Mouse (Mus musculus): ENCODE results near the gene Krtap7-1. TPM values are rescaled to one million over a fixed set of nuclear protein-coding genes. Genes with fewer than 3 reads are reported as not detected.

The Krtap7-1 gene
- polyA plus RNA-seq, 1 experiment from 2014 or later = 0.45 TPM

DNA sequence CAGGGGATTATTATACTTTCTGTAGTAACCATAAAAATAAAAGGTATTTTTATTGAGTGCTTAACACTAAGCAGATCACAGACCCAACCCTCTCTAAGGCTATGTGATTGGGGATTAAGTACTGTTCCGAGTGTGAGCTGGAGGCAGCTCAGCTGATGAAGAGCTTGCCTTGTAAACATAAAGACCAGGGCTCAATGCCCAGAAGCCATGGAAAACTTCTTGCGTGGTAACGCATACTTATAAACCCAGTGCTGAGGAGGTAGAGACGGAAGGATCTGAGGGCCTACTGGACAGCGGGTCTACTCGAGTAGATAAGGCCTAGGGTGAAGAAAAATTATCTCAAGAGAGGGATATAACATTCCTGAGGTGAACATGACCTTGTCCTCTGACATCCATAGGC, 12.0 kb upstream of the Krtap7-1 start:
- H3K4me1 ChIP-seq (ENCODE audit: control insufficient read depth, insufficient read depth, low read depth, low read length) = no peaks in the 10 kb centered on the region
- ATAC-seq = peak; percentile 62
- H3K27ac ChIP-seq (ENCODE audit: low read depth, low read length) = no peak overlapping the region
- H3K9ac ChIP-seq (ENCODE audit: low read depth, low read length) = no peak overlapping the region
- H3K36me3 ChIP-seq (ENCODE audit: control insufficient read depth, insufficient read depth, low read length) = no peaks in the 10 kb centered on the region
- no peaks in the 10 kb centered on the region for H3K27me3 ChIP-seq (replicated peaks; ENCODE audit: control insufficient read depth, insufficient read depth, low read length)
- no peak overlapping the region for H3K4me3 ChIP-seq (ENCODE audit: low read length)
- 86% methylated on average over 6 of the region's 6 CpGs for WGBS
- no peaks in the 10 kb centered on the region; the same call in 1 of the 2 replicates for H3K9me3 ChIP-seq (ENCODE audit: control insufficient read depth, low read length)
- no peak overlapping the region for H3K4me2 ChIP-seq (ENCODE audit: low read length)

- H3K27me3 ChIP-seq (replicated peaks; ENCODE audit: control insufficient read depth, insufficient read depth, low read length) = no peaks in the 10 kb centered on the region
- no peak overlapping the region for H3K4me2 ChIP-seq (ENCODE audit: low read length)
- no peaks in the 10 kb centered on the region for H3K36me3 ChIP-seq (ENCODE audit: control insufficient read depth, insufficient read depth, low read length)
- H3K9me3 ChIP-seq (ENCODE audit: control insufficient read depth, low read length) = no peaks in the 10 kb centered on the region
- ATAC-seq = no peak
- H3K27ac ChIP-seq (ENCODE audit: low read depth, low read length) = no peak overlapping the region
- WGBS = 60% methylated on average over 9 of the region's 9 CpGs
- peaks cover 4% of the 10 kb centered on the region; the same call in 1 of the 2 replicates for H3K4me1 ChIP-seq (ENCODE audit: control insufficient read depth, insufficient read depth, low read depth, low read length)
- no peak overlapping the region for H3K4me3 ChIP-seq (ENCODE audit: low read length)
- H3K9ac ChIP-seq (ENCODE audit: low read depth, low read length) = no peak overlapping the region
Observed at GRCm38 (mm10) chr16:89517635-89518034, 9.5 kb upstream of the Krtap7-1 start.

DNA sequence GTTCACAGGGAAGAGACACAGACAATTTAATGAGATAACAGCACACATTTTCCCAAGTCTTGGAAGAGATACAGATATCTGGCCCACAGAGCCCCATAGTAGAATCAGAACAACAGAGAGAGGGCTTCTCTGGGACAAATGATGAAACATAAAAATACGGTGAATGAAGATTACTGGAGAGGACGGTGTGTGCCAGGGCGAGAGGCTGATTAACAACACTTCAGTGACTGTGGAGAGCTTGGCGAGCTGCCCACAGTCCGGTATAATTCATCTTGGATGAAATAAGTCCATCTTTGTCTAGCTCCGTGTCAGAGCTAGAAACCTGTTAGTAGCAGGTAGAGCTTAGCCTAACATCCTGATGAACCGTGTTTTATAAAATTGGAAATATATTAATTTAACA, 5.3 kb upstream of the Krtap7-1 start:
- no peak overlapping the region for H3K27ac ChIP-seq (ENCODE audit: low read depth, low read length)
- H3K4me2 ChIP-seq (ENCODE audit: low read length) = no peak overlapping the region
- peaks cover 4% of the 10 kb centered on the region; the same call in 1 of the 2 replicates for H3K4me1 ChIP-seq (ENCODE audit: control insufficient read depth, insufficient read depth, low read depth, low read length)
- H3K9ac ChIP-seq (ENCODE audit: low read depth, low read length) = no peak overlapping the region
- WGBS = 44% methylated on average over 7 of the region's 7 CpGs
- H3K4me3 ChIP-seq (ENCODE audit: low read length) = no peak overlapping the region
- no peaks in the 10 kb centered on the region for H3K27me3 ChIP-seq (replicated peaks; ENCODE audit: control insufficient read depth, insufficient read depth, low read length)
- no peaks in the 10 kb centered on the region for H3K36me3 ChIP-seq (ENCODE audit: control insufficient read depth, insufficient read depth, low read length)
- H3K9me3 ChIP-seq (ENCODE audit: control insufficient read depth, low read length) = no peaks in the 10 kb centered on the region
- peak; percentile 38; the same call in 1 of the 2 replicates for ATAC-seq

GRCm38 (mm10) chr16:89503571-89503970, 4.6 kb downstream of the Krtap7-1 start:
- H3K9me3 ChIP-seq (ENCODE audit: control insufficient read depth, low read length) = no peaks in the 10 kb centered on the region
- no peak overlapping the region for H3K4me3 ChIP-seq (ENCODE audit: low read length)
- H3K9ac ChIP-seq (ENCODE audit: low read depth, low read length) = no peak overlapping the region
- H3K27ac ChIP-seq (ENCODE audit: low read depth, low read length) = no peak overlapping the region
- H3K4me2 ChIP-seq (ENCODE audit: low read length) = no peak overlapping the region
- H3K36me3 ChIP-seq (ENCODE audit: control insufficient read depth, insufficient read depth, low read length) = no peaks in the 10 kb centered on the region
- no peak for ATAC-seq
- H3K4me1 ChIP-seq (ENCODE audit: control insufficient read depth, insufficient read depth, low read depth, low read length) = no peaks in the 10 kb centered on the region
- 76% methylated on average over 2 of the region's 2 CpGs for WGBS
- H3K27me3 ChIP-seq (replicated peaks; ENCODE audit: control insufficient read depth, insufficient read depth, low read length) = no peaks in the 10 kb centered on the region

GRCm38 (mm10) chr16:89501870-89502269, 6.3 kb downstream of the Krtap7-1 start:
- H3K4me1 ChIP-seq (ENCODE audit: control insufficient read depth, insufficient read depth, low read depth, low read length) = no peaks in the 10 kb centered on the region
- H3K9ac ChIP-seq (ENCODE audit: low read depth, low read length) = no peak overlapping the region
- H3K27ac ChIP-seq (ENCODE audit: low read depth, low read length) = no peak overlapping the region
- H3K9me3 ChIP-seq (ENCODE audit: control insufficient read depth, low read length) = no peaks in the 10 kb centered on the region
- H3K27me3 ChIP-seq (replicated peaks; ENCODE audit: control insufficient read depth, insufficient read depth, low read length) = no peaks in the 10 kb centered on the region
- 89% methylated on average over 5 of the region's 5 CpGs for WGBS
- H3K36me3 ChIP-seq (ENCODE audit: control insufficient read depth, insufficient read depth, low read length) = no peaks in the 10 kb centered on the region
- no peak overlapping the region for H3K4me3 ChIP-seq (ENCODE audit: low read length)
- H3K4me2 ChIP-seq (ENCODE audit: low read length) = no peak overlapping the region
- ATAC-seq = no peak

DNA sequence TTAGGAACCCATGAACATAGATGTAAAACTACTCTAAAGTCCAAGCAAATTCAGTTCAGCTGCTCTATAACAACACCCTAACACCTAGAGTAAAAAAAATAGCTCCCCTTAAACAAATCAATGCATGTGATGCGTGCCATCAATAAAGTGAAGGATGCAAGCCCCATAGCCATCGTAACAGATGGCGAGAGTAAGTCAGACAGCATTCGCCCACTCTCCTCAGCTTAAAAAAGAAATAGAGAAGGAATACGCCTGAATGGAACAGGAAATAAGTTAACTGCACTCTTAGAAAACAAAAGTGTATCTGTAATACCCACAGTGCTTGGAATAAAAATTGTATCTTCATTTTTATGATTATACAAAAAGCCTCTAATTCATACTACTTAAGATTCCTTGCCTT, 11.1 kb downstream of the Krtap7-1 start:
- Histone ChIP-seq H3K4me3 (ENCODE audit: low read length) (no peak overlapping the region), H3K9me3 (ENCODE audit: control insufficient read depth, low read length) (no peaks in the 10 kb centered on the region), H3K4me1 (ENCODE audit: control insufficient read depth, insufficient read depth, low read depth, low read length) (no peaks in the 10 kb centered on the region; the same call in 1 of the 2 replicates)

GRCm38 (mm10) chr16:89495394-89496153, 12.5 kb downstream of the Krtap7-1 start:
- no peaks in the 10 kb centered on the region; the same call in 1 of the 2 replicates for H3K4me1 ChIP-seq (ENCODE audit: control insufficient read depth, insufficient read depth, low read depth, low read length)
- H3K9me3 ChIP-seq (ENCODE audit: control insufficient read depth, low read length) = no peaks in the 10 kb centered on the region
- no peaks in the 10 kb centered on the region for H3K36me3 ChIP-seq (ENCODE audit: control insufficient read depth, insufficient read depth, low read length)
- ATAC-seq = peak; percentile 65
- no peaks in the 10 kb centered on the region for H3K27me3 ChIP-seq (replicated peaks; ENCODE audit: control insufficient read depth, insufficient read depth, low read length)
- 75% methylated on average over 7 of the region's 7 CpGs for WGBS
- H3K27ac ChIP-seq (ENCODE audit: low read depth, low read length) = no peak overlapping the region
- no peak overlapping the region for H3K4me3 ChIP-seq (ENCODE audit: low read length)
- no peak overlapping the region for H3K9ac ChIP-seq (ENCODE audit: low read depth, low read length)
- no peak overlapping the region for H3K4me2 ChIP-seq (ENCODE audit: low read length)

More for the DNA sequence above, 11.1 kb downstream of the Krtap7-1 start:
- Histone ChIP-seq H3K4me2 (ENCODE audit: low read length) (no peak overlapping the region), H3K9ac (ENCODE audit: low read depth, low read length) (no peak overlapping the region), H3K36me3 (ENCODE audit: control insufficient read depth, insufficient read depth, low read length) (no peaks in the 10 kb centered on the region), H3K27me3 (replicated peaks; ENCODE audit: control insufficient read depth, insufficient read depth, low read length) (no peaks in the 10 kb centered on the region), H3K27ac (ENCODE audit: low read depth, low read length) (no peak overlapping the region)
- ATAC-seq = no peak
- WGBS = 87% methylated on average over 5 of the region's 5 CpGs

- WGBS = 84% methylated on average over 7 of the region's 7 CpGs
- no peaks in the 10 kb centered on the region for H3K9me3 ChIP-seq (ENCODE audit: control insufficient read depth, low read length)
- H3K4me1 ChIP-seq (ENCODE audit: control insufficient read depth, insufficient read depth, low read depth, low read length) = no peaks in the 10 kb centered on the region
- H3K4me2 ChIP-seq (ENCODE audit: low read length) = no peak within 1 kb of the TSS
- H3K9ac ChIP-seq (ENCODE audit: low read depth, low read length) = no peak within 1 kb of the TSS
- no peak within 1 kb of the TSS for H3K4me3 ChIP-seq (ENCODE audit: low read length)
- no peaks in the 10 kb centered on the region for H3K27me3 ChIP-seq (replicated peaks; ENCODE audit: control insufficient read depth, insufficient read depth, low read length)
- ATAC-seq = no peak
- H3K27ac ChIP-seq (ENCODE audit: low read depth, low read length) = no peak within 1 kb of the TSS
- H3K36me3 ChIP-seq (ENCODE audit: control insufficient read depth, insufficient read depth, low read length) = no peaks in the 10 kb centered on the region
Observed at GRCm38 (mm10) chr16:89487852-89488251, 20.3 kb downstream of the Krtap7-1 start, which contains the start of gene Krtap8-1. TSS of gene Krtap8-1 (minus strand) at chr16:89487952.

DNA sequence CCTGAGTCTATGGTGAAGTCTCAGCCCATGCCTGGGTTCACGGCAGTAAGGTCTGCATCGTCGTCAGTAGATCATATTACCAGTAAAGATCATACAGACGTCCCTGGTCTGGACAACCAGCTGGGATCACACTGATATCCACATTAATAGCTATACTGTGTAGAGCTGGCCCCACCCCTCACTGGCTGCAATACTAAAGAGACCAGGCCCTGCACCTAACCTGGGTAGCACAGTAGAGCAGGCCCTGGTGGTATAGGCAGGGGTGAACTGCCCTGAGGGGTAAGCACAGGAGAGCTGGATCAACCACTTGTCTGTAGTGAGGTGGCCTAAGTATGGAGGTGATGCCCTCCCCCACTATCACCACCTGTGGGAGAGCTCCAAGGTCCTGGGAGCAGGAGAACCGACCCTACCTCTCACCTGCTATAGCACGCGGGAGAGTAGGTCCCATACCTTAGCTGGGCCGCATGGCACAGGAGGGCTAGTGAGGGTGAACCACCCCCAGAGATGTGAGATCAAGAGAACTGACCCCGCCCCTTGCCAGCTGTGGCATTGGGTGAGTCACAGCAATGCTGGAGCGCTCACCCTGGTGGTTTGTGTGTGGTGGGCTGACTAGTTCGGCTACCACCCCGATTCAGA, 30.3 kb downstream of the Krtap7-1 start:
- Histone ChIP-seq H3K27me3 (replicated peaks; ENCODE audit: control insufficient read depth, insufficient read depth, low read length) (no peaks in the 10 kb centered on the region), H3K9me3 (ENCODE audit: control insufficient read depth, low read length) (no peaks in the 10 kb centered on the region), H3K27ac (ENCODE audit: low read depth, low read length) (no peak overlapping the region), H3K4me1 (ENCODE audit: control insufficient read depth, insufficient read depth, low read depth, low read length) (no peaks in the 10 kb centered on the region), H3K4me2 (ENCODE audit: low read length) (no peak overlapping the region), H3K9ac (ENCODE audit: low read depth, low read length) (no peak overlapping the region), H3K4me3 (ENCODE audit: low read length) (no peak overlapping the region), H3K36me3 (ENCODE audit: control insufficient read depth, insufficient read depth, low read length) (no peaks in the 10 kb centered on the region)
- WGBS = 91% methylated on average over 12 of the region's 12 CpGs
- ATAC-seq = no peak
